Mouse (Mus musculus): ENCODE results near the gene Kcnk2. TPM values are rescaled to one million over a fixed set of nuclear protein-coding genes. Genes with fewer than 3 reads are reported as not detected.

Gene Kcnk2
- polyA plus RNA-seq, 1 experiment = not detected

DNA sequence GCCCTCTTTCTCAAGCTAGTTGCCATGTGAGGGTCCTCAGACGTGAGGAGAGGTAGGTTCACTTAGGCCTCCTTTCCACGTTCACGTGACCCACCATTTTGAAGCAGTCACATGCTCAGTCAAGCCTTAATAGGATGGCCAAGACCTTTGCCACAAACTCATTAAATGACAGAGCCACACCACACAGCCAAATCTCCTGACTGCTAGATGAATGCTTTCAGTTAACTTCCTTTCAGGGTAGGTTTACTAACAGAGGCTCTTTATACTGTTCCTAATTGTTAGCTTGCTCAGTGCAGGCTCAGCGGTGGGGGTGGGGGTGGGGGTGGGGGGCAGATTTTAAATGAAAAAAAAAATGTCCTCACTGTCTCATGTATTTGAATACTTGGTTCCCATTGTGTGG lies 206.3 kb downstream of the Kcnk2 start:
- Histone ChIP-seq H3K27ac (ENCODE audit: control insufficient read depth, insufficient read depth, low read depth, low read length, poor library complexity) (no peak overlapping the region), H3K4me3 (replicated peaks; ENCODE audit: control insufficient read depth, low read depth, low read length) (no peak overlapping the region), H3K4me1 (ENCODE audit: control insufficient read depth, insufficient read depth, low read length) (no peaks in the 10 kb centered on the region)
- no peak for TF ChIP-seq POLR2A (IDR thresholded peaks at IDR 0.05; ENCODE audit: borderline replicate concordance, control insufficient read depth, low read depth, low read length)
- TF ChIP-seq CTCF (IDR thresholded peaks at IDR 0.05; ENCODE audit: control insufficient read depth, insufficient read depth, low read length) = no peak
- 66% methylated on average over 4 of the region's 4 CpGs for WGBS

- 81% methylated on average over 12 of the region's 12 CpGs for WGBS
These were observed 214.2 kb downstream of the Kcnk2 start for GRCm38 (mm10) chr1:189187737-189188390.

DNA sequence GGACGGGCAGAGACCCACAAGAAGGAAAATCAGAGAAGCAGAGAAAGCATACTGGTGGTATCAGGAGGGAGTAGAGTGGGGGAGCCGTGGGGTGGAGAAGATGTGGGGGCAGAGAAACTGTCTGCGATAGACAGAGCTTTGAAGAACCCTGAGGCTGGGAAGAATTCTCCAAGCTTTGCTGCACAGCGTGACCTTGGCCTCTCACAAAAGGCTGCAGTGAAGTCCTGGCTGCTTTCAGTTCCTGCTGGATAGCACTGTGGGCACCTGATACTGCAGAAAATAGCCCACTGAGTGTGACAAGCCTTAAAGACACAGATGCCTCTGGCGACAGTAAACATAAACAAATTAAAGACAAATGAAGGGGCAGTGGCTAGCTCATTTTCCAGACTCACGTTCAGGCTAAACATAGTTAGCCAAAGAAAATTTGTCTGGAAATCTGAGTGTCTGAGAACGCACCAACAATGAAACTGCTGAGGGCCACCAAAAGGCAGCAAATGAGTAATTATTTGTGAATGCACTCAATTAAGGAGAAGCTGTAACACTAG lies 216.8 kb downstream of the Kcnk2 start:
- H3K27ac ChIP-seq (ENCODE audit: control insufficient read depth, insufficient read depth, low read depth, low read length, poor library complexity) = no peak overlapping the region
- H3K4me3 ChIP-seq (replicated peaks; ENCODE audit: control insufficient read depth, low read depth, low read length) = no peak overlapping the region
- TF ChIP-seq POLR2A (IDR thresholded peaks at IDR 0.05; ENCODE audit: borderline replicate concordance, control insufficient read depth, low read depth, low read length) (no peak), CTCF (IDR thresholded peaks at IDR 0.05; ENCODE audit: control insufficient read depth, insufficient read depth, low read length) (no peak)
- no peaks in the 10 kb centered on the region for H3K4me1 ChIP-seq (ENCODE audit: control insufficient read depth, insufficient read depth, low read length)
- WGBS = 58% methylated on average over 7 of the region's 7 CpGs

More at GRCm38 (mm10) chr1:189187737-189188390, 214.2 kb downstream of the Kcnk2 start:
- no peak overlapping the region for H3K27ac ChIP-seq (ENCODE audit: control insufficient read depth, insufficient read depth, low read depth, low read length, poor library complexity)
- no peaks in the 10 kb centered on the region for H3K4me1 ChIP-seq (ENCODE audit: control insufficient read depth, insufficient read depth, low read length)
- no peak for TF ChIP-seq POLR2A (IDR thresholded peaks at IDR 0.05; ENCODE audit: borderline replicate concordance, control insufficient read depth, low read depth, low read length)
- TF ChIP-seq CTCF (IDR thresholded peaks at IDR 0.05; ENCODE audit: control insufficient read depth, insufficient read depth, low read length) = no peak
- H3K4me3 ChIP-seq (replicated peaks; ENCODE audit: control insufficient read depth, low read depth, low read length) = no peak overlapping the region

DNA sequence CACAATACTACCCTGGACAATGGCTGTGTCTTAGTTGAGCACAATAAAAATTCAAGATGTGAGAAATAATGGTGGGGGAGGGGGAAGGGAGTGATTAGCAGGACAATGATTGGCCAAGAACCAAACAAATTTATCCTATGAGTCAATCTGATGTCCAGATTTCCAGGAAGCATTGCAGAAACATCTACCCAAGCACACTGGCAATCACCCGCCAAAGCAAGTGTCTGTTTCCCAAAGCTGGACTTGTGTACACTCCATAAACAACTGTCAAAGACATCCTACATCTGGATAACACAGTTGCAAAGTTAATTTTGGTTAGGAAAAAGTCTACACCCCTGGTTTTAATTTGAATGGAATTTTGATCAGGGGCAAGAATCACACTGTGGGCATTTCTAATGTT lies 224.3 kb downstream of the Kcnk2 start:
- Histone ChIP-seq H3K4me1 (ENCODE audit: control insufficient read depth, insufficient read depth, low read length) (no peaks in the 10 kb centered on the region), H3K4me3 (replicated peaks; ENCODE audit: control insufficient read depth, low read depth, low read length) (no peak overlapping the region), H3K27ac (ENCODE audit: control insufficient read depth, insufficient read depth, low read depth, low read length, poor library complexity) (no peak overlapping the region)
- TF ChIP-seq POLR2A (IDR thresholded peaks at IDR 0.05; ENCODE audit: borderline replicate concordance, control insufficient read depth, low read depth, low read length) = no peak
- TF ChIP-seq CTCF (IDR thresholded peaks at IDR 0.05; ENCODE audit: control insufficient read depth, insufficient read depth, low read length) = no peak
- WGBS = 68% methylated on average over 1 of the region's 1 CpGs

- no peaks in the 10 kb centered on the region for H3K4me1 ChIP-seq (ENCODE audit: control insufficient read depth, insufficient read depth, low read length)
- no peak overlapping the region for H3K4me3 ChIP-seq (replicated peaks; ENCODE audit: control insufficient read depth, low read depth, low read length)
- H3K27ac ChIP-seq (ENCODE audit: control insufficient read depth, insufficient read depth, low read depth, low read length, poor library complexity) = no peak overlapping the region
- TF ChIP-seq POLR2A (IDR thresholded peaks at IDR 0.05; ENCODE audit: borderline replicate concordance, control insufficient read depth, low read depth, low read length) (no peak), CTCF (IDR thresholded peaks at IDR 0.05; ENCODE audit: control insufficient read depth, insufficient read depth, low read length) (no peak)
- 76% methylated on average over 8 of the region's 8 CpGs for WGBS
These were observed 228.6 kb downstream of the Kcnk2 start for GRCm38 (mm10) chr1:189173479-189173878.

GRCm38 (mm10) chr1:189171138-189171537 lies 230.9 kb downstream of the Kcnk2 start:
- no peak overlapping the region for H3K27ac ChIP-seq (ENCODE audit: control insufficient read depth, insufficient read depth, low read depth, low read length, poor library complexity)
- 39% methylated on average over 4 of the region's 4 CpGs for WGBS
- no peaks in the 10 kb centered on the region for H3K4me1 ChIP-seq (ENCODE audit: control insufficient read depth, insufficient read depth, low read length)
- TF ChIP-seq POLR2A (IDR thresholded peaks at IDR 0.05; ENCODE audit: borderline replicate concordance, control insufficient read depth, low read depth, low read length) (no peak), CTCF (IDR thresholded peaks at IDR 0.05; ENCODE audit: control insufficient read depth, insufficient read depth, low read length) (no peak)
- H3K4me3 ChIP-seq (replicated peaks; ENCODE audit: control insufficient read depth, low read depth, low read length) = no peak overlapping the region

DNA sequence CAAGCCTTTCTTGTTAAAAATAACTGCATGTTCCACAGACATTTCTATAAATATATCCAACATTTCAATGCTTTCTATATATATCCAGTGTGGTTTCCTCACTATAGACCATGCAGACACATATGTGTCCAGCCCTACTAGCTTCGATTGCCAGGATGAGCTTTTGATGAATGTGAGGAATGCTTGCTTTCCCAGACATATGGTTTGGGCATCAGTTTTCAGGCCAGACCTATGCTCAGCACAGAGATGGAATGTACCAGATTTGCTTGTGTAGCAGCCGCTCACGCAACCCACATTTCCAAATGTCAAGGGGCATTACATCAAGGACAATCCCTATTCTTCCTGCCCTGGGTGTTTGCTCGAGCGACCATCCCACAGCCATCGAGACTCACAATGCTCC lies 236.3 kb downstream of the Kcnk2 start:
- Histone ChIP-seq H3K4me1 (ENCODE audit: control insufficient read depth, insufficient read depth, low read length) (no peaks in the 10 kb centered on the region), H3K27ac (ENCODE audit: control insufficient read depth, insufficient read depth, low read depth, low read length, poor library complexity) (no peak overlapping the region), H3K4me3 (replicated peaks; ENCODE audit: control insufficient read depth, low read depth, low read length) (no peak overlapping the region)
- TF ChIP-seq POLR2A (IDR thresholded peaks at IDR 0.05; ENCODE audit: borderline replicate concordance, control insufficient read depth, low read depth, low read length) (no peak), CTCF (IDR thresholded peaks at IDR 0.05; ENCODE audit: control insufficient read depth, insufficient read depth, low read length) (no peak)
- WGBS = 79% methylated on average over 6 of the region's 6 CpGs

- Histone ChIP-seq H3K27ac (ENCODE audit: control insufficient read depth, insufficient read depth, low read depth, low read length, poor library complexity) (no peak overlapping the region), H3K4me3 (replicated peaks; ENCODE audit: control insufficient read depth, low read depth, low read length) (no peak overlapping the region), H3K4me1 (ENCODE audit: control insufficient read depth, insufficient read depth, low read length) (no peaks in the 10 kb centered on the region)
- no peak for TF ChIP-seq CTCF (IDR thresholded peaks at IDR 0.05; ENCODE audit: control insufficient read depth, insufficient read depth, low read length)
- WGBS = 54% methylated on average over 6 of the region's 6 CpGs
These were observed 236.9 kb downstream of the Kcnk2 start for GRCm38 (mm10) chr1:189165141-189165540.

GRCm38 (mm10) chr1:189164721-189165120 lies 237.4 kb downstream of the Kcnk2 start:
- Histone ChIP-seq H3K4me1 (ENCODE audit: control insufficient read depth, insufficient read depth, low read length) (no peaks in the 10 kb centered on the region), H3K27ac (ENCODE audit: control insufficient read depth, insufficient read depth, low read depth, low read length, poor library complexity) (no peak overlapping the region), H3K4me3 (replicated peaks; ENCODE audit: control insufficient read depth, low read depth, low read length) (no peak overlapping the region)
- 82% methylated on average over 4 of the region's 4 CpGs for WGBS
- TF ChIP-seq POLR2A (IDR thresholded peaks at IDR 0.05; ENCODE audit: borderline replicate concordance, control insufficient read depth, low read depth, low read length) (no peak), CTCF (IDR thresholded peaks at IDR 0.05; ENCODE audit: control insufficient read depth, insufficient read depth, low read length) (no peak)
